Mouse (Mus musculus) mouse trophoblast stem cell (cell line): ENCODE data around the gene Rabl3.

ENCODE experiments used
- in situ Hi-C, 2 experiments: fragments of 300-500 bp; cut with MseI, MboI; formaldehyde crosslinking; loops; 2 replicates in 1 of 2; 3 replicates in 1 of 2; pipeline ENCODE4 v1.15.1; 2025

Gene Rabl3

GRCm38 (mm10) chr16:37546312-37546711 lies 6.6 kb downstream of the Rabl3 start:
- in situ Hi-C loops = no loop called here

- in situ Hi-C loops = no loop called here
Observed at GRCm38 (mm10) chr16:37550266-37550665, 10.6 kb downstream of the Rabl3 start.

- in situ Hi-C loops = no loop called here
Observed at GRCm38 (mm10) chr16:37550981-37551380, 11.3 kb downstream of the Rabl3 start.

- in situ Hi-C loops = no loop called here
Observed at GRCm38 (mm10) chr16:37552824-37553223, 13.1 kb downstream of the Rabl3 start.

GRCm38 (mm10) chr16:37562414-37562813 lies 22.7 kb downstream of the Rabl3 start:
- in situ Hi-C loops = no loop called here

GRCm38 (mm10) chr16:37562961-37563360 lies 23.3 kb downstream of the Rabl3 start:
- in situ Hi-C loops = no loop called here

- in situ Hi-C loops = no loop called here
Observed at GRCm38 (mm10) chr16:37565117-37565516, 25.4 kb downstream of the Rabl3 start.

- in situ Hi-C loops = no loop called here
Observed at GRCm38 (mm10) chr16:37566107-37566506, 26.4 kb downstream of the Rabl3 start.

- in situ Hi-C loops = no loop called here
Observed at GRCm38 (mm10) chr16:37567113-37568050, 27.7 kb downstream of the Rabl3 start.

GRCm38 (mm10) chr16:37571554-37571953 lies 31.9 kb downstream of the Rabl3 start:
- in situ Hi-C loops = no loop called here

- in situ Hi-C loops = no loop called here
Observed at GRCm38 (mm10) chr16:37572117-37572754, 32.6 kb downstream of the Rabl3 start.

GRCm38 (mm10) chr16:37573061-37573460 lies 33.4 kb downstream of the Rabl3 start:
- in situ Hi-C loops = no loop called here

GRCm38 (mm10) chr16:37575325-37575724 lies 35.6 kb downstream of the Rabl3 start:
- in situ Hi-C loops = no loop called here

GRCm38 (mm10) chr16:37579591-37579990 lies 39.9 kb downstream of the Rabl3 start:
- in situ Hi-C loops = no loop called here

GRCm38 (mm10) chr16:37579994-37580393 lies 40.3 kb downstream of the Rabl3 start, which contains the start of gene Hgd:
TSS of gene Hgd (plus strand) at chr16:37580153.
- in situ Hi-C loops = no loop called here

- in situ Hi-C loops = no loop called here
Observed at GRCm38 (mm10) chr16:37580651-37581050, 41.0 kb downstream of the Rabl3 start.

- in situ Hi-C loops = no loop called here
Observed at GRCm38 (mm10) chr16:37581901-37582300, 42.2 kb downstream of the Rabl3 start.

- in situ Hi-C loops = no loop called here
Observed at GRCm38 (mm10) chr16:37583306-37583705, 43.6 kb downstream of the Rabl3 start.

GRCm38 (mm10) chr16:37583801-37584200 lies 44.1 kb downstream of the Rabl3 start:
- in situ Hi-C loops = no loop called here

- in situ Hi-C loops = no loop called here
Observed at GRCm38 (mm10) chr16:37584218-37585035, 44.7 kb downstream of the Rabl3 start.

- in situ Hi-C loops = no loop called here
Observed at GRCm38 (mm10) chr16:37585129-37585563, 45.5 kb downstream of the Rabl3 start.

- in situ Hi-C loops = no loop called here
Observed at GRCm38 (mm10) chr16:37590921-37591320, 51.2 kb downstream of the Rabl3 start.
